Mouse (Mus musculus) ES-Bruce4 (cell line): Measurements from ENCODE around the gene Ttc7. TPM values are rescaled to one million over a fixed set of nuclear protein-coding genes. Genes with fewer than 3 reads are reported as not detected.

ENCODE experiments used
- H3K27ac ChIP-seq: 2 replicates; pipeline ENCODE4 v1.5.1; 2012; ENCODE audit warnings: low read length, inconsistent platforms; ENCODE audit not compliant: insufficient read depth
- H3K27me3 ChIP-seq: 2 replicates; pipeline ENCODE4 v1.6.1; 2012; ENCODE audit warnings: mild to moderate bottlenecking, low read length, inconsistent platforms; ENCODE audit not compliant: control insufficient read depth, poor library complexity, insufficient read depth, severe bottlenecking
- H3K36me3 ChIP-seq: 2 replicates; pipeline ENCODE4 v1.6.1; 2012; ENCODE audit warnings: inconsistent platforms, mild to moderate bottlenecking, low read length, moderate library complexity; ENCODE audit not compliant: control insufficient read depth, poor library complexity, insufficient read depth, severe bottlenecking
- H3K4me1 ChIP-seq: one replicate; pipeline ENCODE4 v1.8.1; 2011; ENCODE audit warnings: low read length; ENCODE audit not compliant: control insufficient read depth, insufficient read depth
- H3K4me3 ChIP-seq: 2 replicates; pipeline ENCODE4 v1.5.1; 2011; ENCODE audit warnings: low read depth, mild to moderate bottlenecking, low read length
- H3K9ac ChIP-seq: 2 replicates; pipeline ENCODE4 v1.6.1; 2012; ENCODE audit warnings: low read depth, mild to moderate bottlenecking, inconsistent platforms; ENCODE audit not compliant: poor library complexity, severe bottlenecking
- H3K9me3 ChIP-seq: replicated peaks from 2 replicates; pipeline ENCODE4 v1.6.1; 2012; ENCODE audit warnings: mild to moderate bottlenecking, low read length, inconsistent platforms; ENCODE audit not compliant: control insufficient read depth, poor library complexity, insufficient read depth, severe bottlenecking
- CTCF ChIP-seq: IDR thresholded peaks from one replicate; pipeline ENCODE4 v1.8.1; 2011; ENCODE audit warnings: low read depth, low read length
- EP300 ChIP-seq: IDR thresholded peaks from 2 replicates; pipeline ENCODE4 v1.6.1; 2011; ENCODE audit warnings: low read depth, low read length; ENCODE audit not compliant: insufficient read depth
- POLR2A ChIP-seq: IDR thresholded peaks from one replicate; pipeline ENCODE4 v1.8.1; 2011; ENCODE audit warnings: low read length; ENCODE audit not compliant: insufficient read depth
- polyA plus RNA-seq: library from polyadenylated mRNA; stranded (reverse); fragments of >200 nt; gene quantifications from 2 replicates; pipeline ENCODE4 v1.2.4, GENCODE M21; 2011; ENCODE audit warnings: low read depth; ENCODE audit not compliant: missing spikeins, insufficient read depth, insufficient read length

Gene Ttc7
- polyA plus RNA-seq, 1 experiment, result 10.7 TPM

GRCm38 (mm10) chr17:87391242-87391641 is 108.6 kb downstream of the Ttc7 start:
- H3K4me3 ChIP-seq, result no peak overlapping the region
- no peaks in the 10 kb centered on the region for H3K27me3 ChIP-seq
- no peaks in the 10 kb centered on the region for H3K36me3 ChIP-seq
- H3K9me3 ChIP-seq, result no peaks in the 10 kb centered on the region
- TF ChIP-seq CTCF (no peak), POLR2A (no peak), EP300 (no peak)
- no peak overlapping the region for H3K9ac ChIP-seq
- H3K27ac ChIP-seq, result no peak overlapping the region
- no peaks in the 10 kb centered on the region for H3K4me1 ChIP-seq

- Histone ChIP-seq H3K4me1 (no peaks in the 10 kb centered on the region), H3K27me3 (no peaks in the 10 kb centered on the region), H3K4me3 (no peak overlapping the region), H3K9ac (no peak overlapping the region), H3K36me3 (no peaks in the 10 kb centered on the region), H3K9me3 (no peaks in the 10 kb centered on the region), H3K27ac (no peak overlapping the region)
- TF ChIP-seq POLR2A (no peak), CTCF (no peak), EP300 (no peak)
Observed at GRCm38 (mm10) chr17:87397088-87397487, 114.4 kb downstream of the Ttc7 start.

DNA sequence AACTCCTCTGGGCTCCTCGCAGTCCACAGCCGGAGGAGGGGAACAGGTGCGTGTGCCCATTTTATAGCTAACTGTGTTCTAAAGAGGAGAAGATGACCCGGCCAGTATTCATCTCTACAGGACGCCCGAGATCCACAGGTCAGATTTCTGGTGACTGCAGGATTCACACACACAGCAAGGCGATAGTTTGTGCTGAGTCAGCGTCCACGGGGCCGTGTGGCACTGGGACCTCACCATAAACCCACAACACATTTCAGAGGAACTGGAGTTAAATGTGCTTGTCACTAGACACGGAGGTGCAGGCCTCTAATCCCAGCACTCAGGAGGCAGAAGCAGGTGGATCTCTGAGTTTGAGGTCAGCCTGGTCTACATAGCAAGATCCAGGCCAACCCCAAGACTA is 119.8 kb downstream of the Ttc7 start:
- no peak for TF ChIP-seq POLR2A
- no peak for TF ChIP-seq CTCF
- TF ChIP-seq EP300, result no peak
- H3K4me1 ChIP-seq, result peaks cover 4% of the 10 kb centered on the region

DNA sequence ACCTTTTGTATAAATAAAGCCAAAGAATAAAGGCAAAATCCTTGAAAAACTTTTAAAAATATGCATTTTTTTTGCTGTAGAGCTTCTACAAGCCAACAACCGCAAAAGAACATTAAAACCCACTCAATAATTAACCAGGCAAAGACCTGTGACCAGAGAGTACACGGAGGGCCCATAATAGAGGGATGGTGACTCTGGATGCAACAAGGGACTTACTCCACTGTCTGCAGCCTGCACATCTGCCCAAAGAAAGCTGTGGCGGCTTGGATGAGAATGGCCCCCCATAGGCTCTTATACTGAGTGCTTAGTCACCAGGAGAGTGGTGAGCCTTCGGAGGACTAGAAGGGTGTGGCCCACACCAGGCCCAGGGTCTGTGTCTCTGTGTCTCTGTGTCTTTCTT is 120.8 kb downstream of the Ttc7 start:
- no peaks in the 10 kb centered on the region for H3K27me3 ChIP-seq
- no peak overlapping the region for H3K27ac ChIP-seq
- no peak overlapping the region for H3K9ac ChIP-seq
- no peak overlapping the region for H3K4me3 ChIP-seq
- H3K9me3 ChIP-seq, result no peaks in the 10 kb centered on the region
- TF ChIP-seq EP300 (no peak), CTCF (no peak), POLR2A (no peak)
- H3K36me3 ChIP-seq, result no peaks in the 10 kb centered on the region
- peaks cover 4% of the 10 kb centered on the region for H3K4me1 ChIP-seq

More for the DNA sequence above, 119.8 kb downstream of the Ttc7 start:
- H3K9ac ChIP-seq, result no peak overlapping the region
- H3K27ac ChIP-seq, result no peak overlapping the region
- H3K27me3 ChIP-seq, result no peaks in the 10 kb centered on the region
- H3K36me3 ChIP-seq, result no peaks in the 10 kb centered on the region
- no peak overlapping the region for H3K4me3 ChIP-seq
- no peaks in the 10 kb centered on the region for H3K9me3 ChIP-seq

DNA sequence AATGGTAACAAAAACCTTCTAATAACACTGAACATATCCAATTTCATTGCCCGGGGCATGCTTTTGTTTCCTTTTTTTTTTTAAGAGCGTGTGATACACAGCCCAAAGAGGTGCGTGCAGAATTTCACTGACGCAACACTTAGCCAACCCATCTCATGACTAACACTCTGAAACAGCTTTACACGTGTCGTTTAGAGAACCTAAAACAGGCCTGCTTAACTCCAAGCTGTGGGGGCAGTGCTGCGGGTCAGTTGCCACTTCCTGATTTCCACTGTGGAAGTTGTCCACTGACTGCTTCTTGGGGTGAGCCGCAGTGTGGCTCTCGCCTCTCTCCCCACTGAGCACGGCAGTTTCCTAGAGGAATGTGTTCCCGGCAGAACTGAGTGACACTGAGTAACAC is 122.9 kb downstream of the Ttc7 start:
- H3K36me3 ChIP-seq, result no peaks in the 10 kb centered on the region
- TF ChIP-seq POLR2A (no peak), CTCF (no peak), EP300 (no peak)
- peaks cover 4% of the 10 kb centered on the region for H3K4me1 ChIP-seq
- no peaks in the 10 kb centered on the region for H3K9me3 ChIP-seq
- H3K27me3 ChIP-seq, result no peaks in the 10 kb centered on the region
- no peak overlapping the region for H3K27ac ChIP-seq
- no peak overlapping the region for H3K4me3 ChIP-seq
- no peak overlapping the region for H3K9ac ChIP-seq

DNA sequence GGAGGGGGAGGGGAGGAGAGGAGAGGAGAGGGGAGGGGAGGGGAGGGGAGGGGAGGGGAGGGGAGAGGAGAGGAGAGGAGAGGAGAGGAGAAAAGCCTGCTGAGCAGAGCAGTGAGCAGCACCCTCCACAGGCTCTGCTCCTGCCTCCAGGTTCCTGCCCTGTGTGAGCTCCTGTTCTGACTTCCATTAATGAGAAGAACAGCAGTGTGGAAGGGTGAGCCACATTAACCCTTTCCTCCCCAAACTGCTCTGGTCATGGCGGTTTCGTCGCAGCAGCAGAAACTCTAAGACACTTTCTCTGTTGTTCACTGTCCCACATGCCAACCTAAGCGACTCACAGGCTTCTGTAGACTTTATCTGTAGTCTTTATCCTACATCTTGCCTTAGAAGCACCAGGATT is 124.0 kb downstream of the Ttc7 start:
- no peaks in the 10 kb centered on the region for H3K27me3 ChIP-seq
- TF ChIP-seq EP300 (no peak), CTCF (no peak), POLR2A (no peak)
- no peak overlapping the region for H3K27ac ChIP-seq
- no peak overlapping the region for H3K4me3 ChIP-seq
- no peak overlapping the region for H3K9ac ChIP-seq
- no peaks in the 10 kb centered on the region for H3K36me3 ChIP-seq
- peaks cover 4% of the 10 kb centered on the region for H3K4me1 ChIP-seq
- H3K9me3 ChIP-seq, result no peaks in the 10 kb centered on the region
